Mouse (Mus musculus) intestine, postnatal 0 days (tissue): ENCODE data around the gene Ablim1. TPM values are rescaled to one million over a fixed set of nuclear protein-coding genes. Genes with fewer than 3 reads are reported as not detected.

Source experiments
- ATAC-seq: fragments of 200-750 bp; cut with Nextera tagmentation; 2 replicates; pipeline ENCODE4 v1.8.0; 2017; ENCODE audit warnings: mild to moderate bottlenecking, moderate TSS enrichment, moderate library complexity
- H3K27ac ChIP-seq: fragments of 300-500 bp; sonication (generic); 2 replicates; pipeline ENCODE4 v1.5.1; 2014; ENCODE audit warnings: mild to moderate bottlenecking, low read depth, low read length, moderate library complexity
- H3K27me3 ChIP-seq: fragments of 300-500 bp; sonication (generic); replicated peaks from 2 replicates; pipeline ENCODE4 v1.6.1; 2014; ENCODE audit warnings: low read length, mixed read lengths; ENCODE audit not compliant: control insufficient read depth, insufficient read depth
- H3K36me3 ChIP-seq: fragments of 300-500 bp; sonication (generic); 2 replicates; pipeline ENCODE4 v1.6.1; 2014; ENCODE audit warnings: mild to moderate bottlenecking, moderate library complexity; ENCODE audit not compliant: control insufficient read depth, insufficient read depth
- H3K4me1 ChIP-seq: fragments of 300-500 bp; sonication (generic); replicated peaks from 2 replicates; pipeline ENCODE4 v1.6.1; 2014; ENCODE audit warnings: antibody characterized with exemption, low read length, mixed read lengths; ENCODE audit not compliant: control insufficient read depth, insufficient read depth
- H3K4me2 ChIP-seq: fragments of 300-500 bp; sonication (generic); replicated peaks from 2 replicates; pipeline ENCODE4 v1.6.1; 2014; ENCODE audit warnings: low read depth, mild to moderate bottlenecking, moderate library complexity
- H3K4me3 ChIP-seq: fragments of 300-500 bp; sonication (generic); 2 replicates; pipeline ENCODE4 v1.5.1; 2014; ENCODE audit warnings: low read depth, low read length
- H3K9ac ChIP-seq: fragments of 300-500 bp; sonication (generic); 2 replicates; pipeline ENCODE4 v1.6.1; 2014; ENCODE audit warnings: mild to moderate bottlenecking, low read depth, low read length
- H3K9me3 ChIP-seq: fragments of 300-500 bp; sonication (generic); 2 replicates; pipeline ENCODE4 v1.6.1; 2016; ENCODE audit warnings: mixed run types; ENCODE audit not compliant: control insufficient read depth
- CTCF ChIP-seq: sonication (generic); IDR thresholded peaks from 2 replicates; pipeline ENCODE4 v1.5.1; 2016; ENCODE audit warnings: low read depth, mild to moderate bottlenecking, control low read depth, antibody characterized with exemption, moderate library complexity
- WGBS: fragments of 180-500 bp; shearing (Covaris S2); extraction: QIAGEN DNeasy Blood & Tissue Kit; methylation state at CpG from one replicate; pipeline ENCODE4 v1.1.7; 2014; 5-methylcytosine and 5-hydroxymethylcytosine counted together
- polyA plus RNA-seq: library from polyadenylated mRNA; unstranded; fragments of >200 nt; fragmentation: Nextera tagmentation; extraction: Ambion mirVana; gene quantifications from 2 replicates; pipeline ENCODE4 v1.2.1, GENCODE M21; 2015

Ablim1 gene
- polyA plus RNA-seq, 1 experiment from 2014 or later = 24.4 TPM

DNA sequence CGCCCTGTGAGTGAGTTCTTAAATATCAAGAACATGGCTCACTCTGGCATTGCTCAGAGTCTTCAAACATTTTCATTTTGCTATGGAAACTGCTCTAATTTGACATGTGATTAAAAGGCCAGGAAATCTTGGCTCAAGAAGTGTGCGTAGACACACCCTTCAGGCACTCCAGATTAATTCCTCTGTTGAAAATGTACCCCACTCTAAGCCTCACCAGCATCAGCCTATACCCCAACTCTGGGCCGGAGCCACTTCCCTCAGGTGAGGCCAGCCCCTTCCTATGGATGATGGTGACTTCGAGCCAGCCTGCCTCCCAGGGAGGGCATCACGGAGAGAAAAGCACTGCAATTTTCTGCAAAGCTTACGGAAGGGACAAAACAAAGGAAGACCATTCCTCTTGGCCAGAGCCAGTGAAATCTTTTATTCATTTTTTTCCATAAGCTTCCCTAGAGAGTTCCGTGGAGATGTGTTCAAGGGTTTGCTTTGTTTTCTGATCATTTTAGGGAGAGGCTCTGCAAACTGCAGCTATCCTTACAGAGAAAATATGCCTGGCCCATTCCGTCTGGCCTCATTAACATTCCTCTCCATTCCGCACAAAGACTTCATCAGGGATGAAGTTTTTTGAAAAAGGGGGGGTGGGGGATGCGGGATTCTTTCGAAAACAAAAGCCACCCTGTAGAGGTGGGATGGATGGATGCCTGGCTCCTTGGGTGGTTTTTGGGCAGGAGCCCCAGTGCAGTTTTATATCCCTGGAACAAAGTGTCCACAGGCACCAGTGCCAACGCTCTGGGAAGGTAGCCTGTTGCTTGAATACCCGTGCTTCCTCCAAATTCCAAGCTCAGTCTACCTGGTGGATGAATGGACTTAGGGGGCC is 236.7 kb downstream of the Ablim1 start:
- TF ChIP-seq CTCF = no peak
- H3K9me3 ChIP-seq = no peaks in the 10 kb centered on the region
- no peaks in the 10 kb centered on the region for H3K27me3 ChIP-seq
- no peak for ATAC-seq
- no peaks in the 10 kb centered on the region for H3K4me1 ChIP-seq
- no peak overlapping the region for H3K4me2 ChIP-seq
- no peak overlapping the region for H3K4me3 ChIP-seq
- H3K36me3 ChIP-seq = peaks cover 8% of the 10 kb centered on the region; the same call in 1 of the 2 replicates
- WGBS = 77% methylated on average over 13 of the region's 13 CpGs
- no peak overlapping the region for H3K9ac ChIP-seq
- H3K27ac ChIP-seq = no peak overlapping the region

DNA sequence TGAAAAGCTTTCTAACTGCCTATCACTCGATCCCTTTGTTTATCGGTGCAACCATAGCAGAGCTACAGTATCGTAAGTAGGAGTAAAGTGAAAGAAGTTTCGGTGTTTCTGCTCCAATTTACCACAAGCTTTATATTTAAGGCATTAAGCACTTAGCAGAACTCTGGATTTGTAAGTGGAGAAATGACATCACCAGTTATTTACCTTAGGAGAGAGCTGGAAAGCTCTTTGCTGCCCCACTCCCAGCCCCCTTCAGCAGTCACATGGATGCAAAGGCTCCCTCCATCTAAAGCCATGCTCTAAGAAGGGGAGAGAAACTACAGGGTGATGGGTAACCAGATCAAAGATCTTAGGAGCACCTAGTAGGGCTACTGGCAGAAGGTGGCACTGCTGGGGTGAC is 241.3 kb downstream of the Ablim1 start:
- H3K9ac ChIP-seq = no peak overlapping the region
- no peaks in the 10 kb centered on the region for H3K9me3 ChIP-seq
- no peak overlapping the region for H3K4me3 ChIP-seq
- H3K27me3 ChIP-seq = no peaks in the 10 kb centered on the region
- ATAC-seq = no peak
- no peak overlapping the region for H3K27ac ChIP-seq
- 0 out of 2 replicates have a peak, but pooled peaks cover 5% of the 10 kb centered on the region for H3K36me3 ChIP-seq
- no peak for TF ChIP-seq CTCF
- H3K4me2 ChIP-seq = no peak overlapping the region
- 79% methylated on average over 4 of the region's 4 CpGs for WGBS
- H3K4me1 ChIP-seq = no peaks in the 10 kb centered on the region

DNA sequence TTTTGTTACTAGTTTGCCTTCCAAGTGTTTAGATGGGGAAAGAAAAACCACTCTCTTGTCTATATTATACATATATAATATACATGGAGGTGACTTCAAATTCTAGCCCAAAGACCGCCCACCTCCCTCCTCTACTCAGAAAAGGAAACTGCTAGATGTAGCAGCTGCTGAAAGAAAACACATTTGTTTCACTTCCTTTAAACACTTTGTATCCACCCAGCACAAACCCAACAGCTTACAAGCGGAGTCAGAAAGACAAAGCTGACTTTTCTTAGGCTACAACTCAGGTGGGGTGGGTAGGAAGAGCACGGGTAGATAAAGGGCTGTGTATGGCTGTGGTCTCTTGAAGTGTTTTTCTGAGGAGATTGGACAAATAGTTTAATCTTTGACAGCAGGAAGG is 242.0 kb downstream of the Ablim1 start:
- ATAC-seq = no peak
- Histone ChIP-seq H3K36me3 (peaks cover 8% of the 10 kb centered on the region; the same call in 1 of the 2 replicates), H3K27ac (no peak overlapping the region), H3K4me3 (no peak overlapping the region), H3K9ac (no peak overlapping the region), H3K4me1 (no peaks in the 10 kb centered on the region), H3K27me3 (no peaks in the 10 kb centered on the region), H3K9me3 (no peaks in the 10 kb centered on the region), H3K4me2 (no peak overlapping the region)
- WGBS = 53% methylated on average over 3 of the region's 3 CpGs
- no peak for TF ChIP-seq CTCF

DNA sequence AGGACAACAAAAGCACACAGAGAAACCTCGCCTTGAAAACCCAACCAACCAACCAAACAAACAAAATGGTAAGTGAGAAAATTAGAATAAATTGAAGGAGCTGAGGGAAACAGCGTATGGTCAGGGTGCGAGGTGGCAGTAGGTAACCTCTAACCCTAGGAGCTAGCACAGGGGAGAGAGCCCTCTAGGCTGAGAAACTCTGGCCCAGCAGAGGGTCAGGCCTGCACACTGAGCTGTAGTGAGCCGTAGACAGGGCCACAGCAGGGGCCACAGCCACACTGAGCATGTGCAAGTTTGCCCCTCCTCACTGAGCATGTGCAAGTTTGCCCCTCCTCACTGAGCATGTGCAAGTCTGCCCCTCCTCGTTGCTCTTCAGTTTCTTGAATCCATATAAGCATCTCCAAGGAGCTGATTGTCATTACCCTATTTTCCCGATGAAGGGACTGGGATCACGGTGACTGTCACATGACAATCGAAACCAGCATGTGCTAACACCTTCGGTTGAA is 247.6 kb downstream of the Ablim1 start:
- Histone ChIP-seq H3K27me3 (no peaks in the 10 kb centered on the region), H3K9me3 (no peaks in the 10 kb centered on the region)
- ATAC-seq = no peak

DNA sequence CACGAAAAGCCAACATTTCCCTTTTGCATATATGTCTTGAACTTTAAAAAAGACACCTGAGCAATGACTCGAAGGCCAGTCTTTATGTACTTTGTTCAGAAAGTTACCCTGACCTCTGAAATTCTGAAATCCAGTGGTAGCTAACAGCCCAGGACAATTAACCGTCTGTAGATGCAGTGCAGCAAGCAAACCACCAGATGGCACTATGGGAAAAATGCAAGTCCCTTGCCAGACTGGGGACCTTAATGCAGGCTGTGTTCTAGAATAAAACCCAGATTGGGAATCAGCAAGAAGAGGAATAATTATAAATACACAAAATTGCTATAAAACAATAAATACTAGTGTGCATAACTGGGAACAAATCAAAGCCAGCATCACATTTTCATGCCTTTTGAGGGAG is 248.4 kb downstream of the Ablim1 start:
- Histone ChIP-seq H3K4me1 (no peaks in the 10 kb centered on the region), H3K27ac (no peak overlapping the region), H3K9me3 (no peaks in the 10 kb centered on the region), H3K4me3 (no peak overlapping the region), H3K27me3 (no peaks in the 10 kb centered on the region), H3K4me2 (no peak overlapping the region), H3K36me3 (peaks cover 31% of the 10 kb centered on the region), H3K9ac (no peak overlapping the region)
- no peak for ATAC-seq
- TF ChIP-seq CTCF = peak; percentile 91
- WGBS = 31% methylated on average over 3 of the region's 3 CpGs

More for the DNA sequence above, 247.6 kb downstream of the Ablim1 start:
- Histone ChIP-seq H3K4me2 (no peak overlapping the region), H3K4me3 (no peak overlapping the region), H3K36me3 (peaks cover 25% of the 10 kb centered on the region), H3K4me1 (no peaks in the 10 kb centered on the region), H3K9ac (no peak overlapping the region), H3K27ac (no peak overlapping the region)
- 89% methylated on average over 9 of the region's 9 CpGs for WGBS
- no peak for TF ChIP-seq CTCF

DNA sequence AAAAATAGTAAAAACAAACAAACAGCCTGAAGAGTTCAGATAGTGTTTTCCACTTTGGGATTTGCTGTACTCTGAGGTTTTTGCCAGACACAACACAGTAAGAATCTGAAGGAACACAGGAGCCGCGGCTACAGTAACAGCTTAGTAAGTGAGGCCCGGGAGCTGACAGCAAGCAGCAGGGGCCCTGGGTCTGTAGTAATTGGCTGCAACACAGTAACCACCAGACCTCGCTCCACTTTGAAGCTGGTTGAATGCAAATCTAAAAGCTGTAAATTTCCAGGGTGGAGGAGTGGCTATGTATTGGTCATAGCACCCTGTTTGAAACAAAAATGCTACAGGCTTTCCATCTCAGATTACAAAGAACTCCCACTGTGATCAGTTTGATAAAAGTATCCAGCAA is 252.0 kb downstream of the Ablim1 start:
- WGBS = 79% methylated on average over 4 of the region's 4 CpGs
- Histone ChIP-seq H3K27me3 (no peaks in the 10 kb centered on the region), H3K4me3 (no peak overlapping the region), H3K9ac (no peak overlapping the region), H3K36me3 (peaks cover 54% of the 10 kb centered on the region), H3K27ac (no peak overlapping the region), H3K4me1 (no peaks in the 10 kb centered on the region), H3K9me3 (0 out of 2 replicates have a peak, but pooled peaks cover 2% of the 10 kb centered on the region), H3K4me2 (no peak overlapping the region)
- ATAC-seq = no peak
- no peak for TF ChIP-seq CTCF
